Mouse (Mus musculus): ENCODE measurements around the gene Mterf1b.

The Mterf1b gene

GRCm38 (mm10) chr5:4245004-4245403, 52.8 kb downstream of the Mterf1b start:
- no peak for DNase-seq (ENCODE audit: extremely low spot score)

DNA sequence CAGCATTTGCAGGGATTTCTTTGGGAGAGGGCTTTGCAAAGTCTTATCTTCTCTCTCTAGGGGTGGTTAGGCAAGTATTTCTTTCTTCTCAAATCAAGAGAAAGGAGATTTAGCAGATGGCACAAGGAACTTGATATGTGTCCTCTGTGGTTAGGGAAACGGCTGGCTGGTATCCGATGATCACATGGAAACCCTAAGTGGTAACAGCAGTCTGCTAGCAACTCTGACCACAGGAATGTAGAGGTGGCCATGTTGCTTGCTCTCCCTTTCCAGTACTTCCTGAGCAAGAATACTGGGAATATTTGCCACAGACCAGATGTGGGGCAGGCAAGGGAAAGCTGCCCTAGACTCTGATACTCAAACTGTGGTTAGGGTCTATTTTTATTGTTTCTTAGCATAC, 53.9 kb downstream of the Mterf1b start:
- DNase-seq (ENCODE audit: extremely low spot score), result no peak
